Mouse (Mus musculus): ENCODE measurements around the gene Wbp2. TPM values are rescaled to one million over a fixed set of nuclear protein-coding genes. Genes with fewer than 3 reads are reported as not detected.

The Wbp2 gene
- total RNA-seq, 2 experiments from 2014 or later, result 163 to 187 TPM

- no peak for DNase-seq (ENCODE audit: low spot score in 2 of 2)
Measured at GRCm38 (mm10) chr11:116036671-116037070, 50.1 kb downstream of the Wbp2 start.

DNA sequence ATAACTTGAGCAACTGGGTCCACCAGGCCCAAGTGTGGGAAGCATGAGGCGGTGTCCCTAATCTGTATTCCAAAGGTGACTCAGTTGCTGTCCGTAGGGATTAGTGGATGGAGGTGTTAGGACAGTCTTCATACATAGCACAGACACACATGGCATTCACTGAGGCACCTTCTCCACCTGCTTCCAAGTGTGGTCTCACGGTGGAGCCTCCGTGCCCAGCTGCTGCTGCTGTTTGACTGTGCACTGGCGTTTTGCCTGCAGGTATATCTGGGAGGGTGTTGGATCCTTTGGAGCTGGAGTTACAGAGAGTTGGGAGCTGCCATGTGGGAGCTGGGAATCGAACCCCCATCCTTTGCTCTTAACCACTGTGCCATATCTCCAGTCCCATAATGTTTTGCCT, 52.2 kb downstream of the Wbp2 start:
- DNase-seq (ENCODE audit: low spot score in 2 of 2), result no peak

GRCm38 (mm10) chr11:116030898-116031845, 55.6 kb downstream of the Wbp2 start:
- peak in 1 of 2 experiments; percentile 36 for DNase-seq (ENCODE audit: low spot score in 2 of 2)

GRCm38 (mm10) chr11:116030088-116030897, 56.5 kb downstream of the Wbp2 start, which contains the start of gene Unk:
Gene Unk (plus strand): TSS chr11:116030322.
- peak; percentile 91 to 93 for DNase-seq (ENCODE audit: low spot score in 2 of 2)

GRCm38 (mm10) chr11:116029086-116029865, 57.5 kb downstream of the Wbp2 start:
- no peak for DNase-seq (ENCODE audit: low spot score in 2 of 2)

Other genes with a start within 250 kb of the Wbp2 start
- not detected for gene Myo15b, start 228.6 kb downstream of the Wbp2 start, total RNA-seq (2021)
- gene Smim5, start 187.0 kb downstream of the Wbp2 start, total RNA-seq (2021), result under 1 TPM in 1 of 2 experiments, not detected in 1; 0.74 TPM
- not detected for gene Smim6, start 175.0 kb downstream of the Wbp2 start, total RNA-seq (2021)
- gene Sap30bp, start 153.7 kb downstream of the Wbp2 start, total RNA-seq (2021), result 10 to 100 TPM; 37.3 to 47.6 TPM
- 10 to 100 TPM; 17.1 to 27.1 TPM for gene Recql5, start 153.5 kb downstream of the Wbp2 start, total RNA-seq (2021)
- gene Itgb4, start 112.3 kb downstream of the Wbp2 start, total RNA-seq (2021), result 1 to 10 TPM; 3.1 to 3.7 TPM
- 10 to 100 TPM; 26.8 to 33.1 TPM for gene Galk1, start 74.3 kb downstream of the Wbp2 start, total RNA-seq (2021)
- 100 to 1,000 TPM; 248 to 269 TPM for gene H3f3b, start 59.0 kb downstream of the Wbp2 start, total RNA-seq (2021)
- gene Unk, start 56.7 kb downstream of the Wbp2 start, total RNA-seq (2021), result 10 to 100 TPM; 16.2 to 19.2 TPM
- gene Unc13d, start 9.0 kb downstream of the Wbp2 start, total RNA-seq (2021), result 1 to 10 TPM; 1.0 to 1.3 TPM
- 10 to 100 TPM; 14.6 to 23.5 TPM for gene Trim47, start 40.2 kb upstream of the Wbp2 start, total RNA-seq (2021)
- 10 to 100 TPM; 12.9 to 13.1 TPM for gene Trim65, start 44.1 kb upstream of the Wbp2 start, total RNA-seq (2021)
- 100 to 1,000 TPM; 106 to 115 TPM for gene Mrpl38, start 51.9 kb upstream of the Wbp2 start, total RNA-seq (2021)
- 10 to 100 TPM; 30.9 to 42.1 TPM for gene Fbf1, start 81.2 kb upstream of the Wbp2 start, total RNA-seq (2021)
- 10 to 100 TPM; 17.3 to 20.7 TPM for gene Ten1, start 111.9 kb upstream of the Wbp2 start, total RNA-seq (2021)
- 100 to 1,000 TPM; 208 to 244 TPM for gene Acox1, start 112.0 kb upstream of the Wbp2 start, total RNA-seq (2021)
- gene Evpl, start 151.1 kb upstream of the Wbp2 start, total RNA-seq (2021), result 1 to 10 TPM in 1 of 2 experiments, under 1 TPM in 1; 0.56 to 1.0 TPM
- 10 to 100 TPM; 72.8 to 75.2 TPM for gene Srp68, start 187.2 kb upstream of the Wbp2 start, total RNA-seq (2021)
- gene Galr2, start 193.9 kb upstream of the Wbp2 start, total RNA-seq (2021), result under 1 TPM; 0.20 to 0.29 TPM
- 10 to 100 TPM; 53.4 to 54.2 TPM for gene Exoc7, start 220.2 kb upstream of the Wbp2 start, total RNA-seq (2021)
- gene Foxj1, start 248.4 kb upstream of the Wbp2 start, total RNA-seq (2021), result under 1 TPM; 0.10 to 0.13 TPM

Data from adrenal gland, adult 18-20 months (tissue).